Mouse (Mus musculus) embryonic fibroblast, embryonic 13.5 days (primary cell): ENCODE data around the gene Arhgef10l.

Experiments used
- CTCF ChIP-seq: IDR thresholded peaks from 2 replicates; pipeline ENCODE4 v1.5.1; 2011; ENCODE audit warnings: mild to moderate bottlenecking, control low read depth, low read length, moderate library complexity, borderline replicate concordance; ENCODE audit not compliant: insufficient read depth
- POLR2A ChIP-seq: IDR thresholded peaks from 2 replicates; pipeline ENCODE4 v1.6.1; 2011; ENCODE audit warnings: low read depth, mild to moderate bottlenecking, control low read depth, low read length, moderate library complexity

DNA sequence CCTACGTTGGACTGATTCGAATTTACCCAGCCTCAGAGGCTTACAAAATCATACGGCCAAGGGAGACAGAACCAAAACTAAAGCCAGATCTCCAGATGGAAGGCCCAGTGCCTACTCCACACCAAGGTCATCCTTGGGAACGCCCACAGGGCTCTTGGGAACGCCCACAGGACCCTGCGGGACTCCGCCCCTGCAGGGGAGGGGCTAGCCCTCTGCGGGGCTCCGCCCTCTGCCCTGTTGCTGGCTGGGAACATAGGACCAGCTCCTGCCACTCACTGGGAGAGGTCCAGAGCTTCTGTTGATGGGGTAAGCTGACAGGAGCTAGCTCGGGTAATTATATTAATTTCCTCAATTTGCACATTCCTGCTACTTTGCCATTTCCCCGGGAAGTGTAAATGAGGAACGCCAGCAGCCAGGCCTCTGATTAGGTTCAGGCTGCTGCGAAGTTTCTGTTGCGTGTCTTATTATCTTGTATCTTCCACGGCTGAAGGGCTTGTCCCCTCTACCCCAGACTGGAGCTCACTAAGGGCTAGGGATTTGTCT, 158.6 kb downstream of the Arhgef10l start:
- TF ChIP-seq POLR2A (no peak), CTCF (no peak)
